Mouse (Mus musculus): ENCODE measurements around the gene App. TPM values are rescaled to one million over a fixed set of nuclear protein-coding genes. Genes with fewer than 3 reads are reported as not detected.

The App gene
- polyA plus RNA-seq, 1 experiment: 59.8 TPM

GRCm38 (mm10) chr16:85008866-85009645 is 164.5 kb downstream of the App start:
- H3K27ac ChIP-seq (ENCODE audit: control insufficient read depth, insufficient read depth, low read length): no peak overlapping the region
- H3K36me3 ChIP-seq (ENCODE audit: control insufficient read depth, insufficient read depth, low read length): no peaks in the 10 kb centered on the region
- WGBS: 95% methylated on average over 9 of the region's 9 CpGs
- no peaks in the 10 kb centered on the region for H3K27me3 ChIP-seq (ENCODE audit: control insufficient read depth, insufficient read depth, low read length)
- TF ChIP-seq CTCF (IDR thresholded peaks at IDR 0.05; ENCODE audit: borderline replicate concordance, control insufficient read depth, extremely low read depth, insufficient read depth, low read length, poor library complexity) (no peak), POLR2A (IDR thresholded peaks at IDR 0.05; ENCODE audit: control insufficient read depth, extremely low read depth, insufficient read depth, low read length, poor library complexity) (no peak)
- H3K4me3 ChIP-seq (ENCODE audit: control insufficient read depth, insufficient read depth, low read length): no peak overlapping the region
- H3K4me1 ChIP-seq (replicated peaks; ENCODE audit: control insufficient read depth, insufficient read depth, low read length): no peaks in the 10 kb centered on the region
- DNase-seq: no peak

GRCm38 (mm10) chr16:85001939-85002556 is 171.5 kb downstream of the App start:
- WGBS: 73% methylated on average over 5 of the region's 5 CpGs
- no peaks in the 10 kb centered on the region for H3K36me3 ChIP-seq (ENCODE audit: control insufficient read depth, insufficient read depth, low read length)

GRCm38 (mm10) chr16:85000304-85000703 is 173.3 kb downstream of the App start:
- H3K27ac ChIP-seq (ENCODE audit: control insufficient read depth, insufficient read depth, low read length): no peak overlapping the region
- H3K36me3 ChIP-seq (ENCODE audit: control insufficient read depth, insufficient read depth, low read length): no peaks in the 10 kb centered on the region
- TF ChIP-seq POLR2A (IDR thresholded peaks at IDR 0.05; ENCODE audit: control insufficient read depth, extremely low read depth, insufficient read depth, low read length, poor library complexity) (no peak), CTCF (IDR thresholded peaks at IDR 0.05; ENCODE audit: borderline replicate concordance, control insufficient read depth, extremely low read depth, insufficient read depth, low read length, poor library complexity) (no peak)
- no peaks in the 10 kb centered on the region for H3K4me1 ChIP-seq (replicated peaks; ENCODE audit: control insufficient read depth, insufficient read depth, low read length)
- WGBS: 55% methylated on average over 7 of the region's 7 CpGs
- no peak for DNase-seq
- H3K4me3 ChIP-seq (ENCODE audit: control insufficient read depth, insufficient read depth, low read length): no peak overlapping the region
- H3K27me3 ChIP-seq (ENCODE audit: control insufficient read depth, insufficient read depth, low read length): no peaks in the 10 kb centered on the region

More at GRCm38 (mm10) chr16:85001939-85002556, 171.5 kb downstream of the App start:
- Histone ChIP-seq H3K4me1 (replicated peaks; ENCODE audit: control insufficient read depth, insufficient read depth, low read length) (no peaks in the 10 kb centered on the region), H3K27ac (ENCODE audit: control insufficient read depth, insufficient read depth, low read length) (no peak overlapping the region), H3K4me3 (ENCODE audit: control insufficient read depth, insufficient read depth, low read length) (no peak overlapping the region), H3K27me3 (ENCODE audit: control insufficient read depth, insufficient read depth, low read length) (no peaks in the 10 kb centered on the region)
- no peak for DNase-seq
- no peak for TF ChIP-seq POLR2A (IDR thresholded peaks at IDR 0.05; ENCODE audit: control insufficient read depth, extremely low read depth, insufficient read depth, low read length, poor library complexity)

GRCm38 (mm10) chr16:84997551-84997950 is 176.0 kb downstream of the App start:
- no peak for TF ChIP-seq POLR2A (IDR thresholded peaks at IDR 0.05; ENCODE audit: control insufficient read depth, extremely low read depth, insufficient read depth, low read length, poor library complexity)
- TF ChIP-seq CTCF (IDR thresholded peaks at IDR 0.05; ENCODE audit: borderline replicate concordance, control insufficient read depth, extremely low read depth, insufficient read depth, low read length, poor library complexity): no peak
- no peak for DNase-seq
- Histone ChIP-seq H3K27me3 (ENCODE audit: control insufficient read depth, insufficient read depth, low read length) (no peaks in the 10 kb centered on the region), H3K36me3 (ENCODE audit: control insufficient read depth, insufficient read depth, low read length) (no peaks in the 10 kb centered on the region), H3K4me1 (replicated peaks; ENCODE audit: control insufficient read depth, insufficient read depth, low read length) (no peaks in the 10 kb centered on the region; the same call in 1 of the 2 replicates), H3K27ac (ENCODE audit: control insufficient read depth, insufficient read depth, low read length) (no peak overlapping the region), H3K4me3 (ENCODE audit: control insufficient read depth, insufficient read depth, low read length) (no peak overlapping the region)
- WGBS: 92% methylated on average over 3 of the region's 3 CpGs

- H3K27me3 ChIP-seq (ENCODE audit: control insufficient read depth, insufficient read depth, low read length): no peaks in the 10 kb centered on the region
- H3K36me3 ChIP-seq (ENCODE audit: control insufficient read depth, insufficient read depth, low read length): no peaks in the 10 kb centered on the region
- no peak overlapping the region for H3K27ac ChIP-seq (ENCODE audit: control insufficient read depth, insufficient read depth, low read length)
- no peak for DNase-seq
- 50% methylated on average over 6 of the region's 6 CpGs for WGBS
- TF ChIP-seq CTCF (IDR thresholded peaks at IDR 0.05; ENCODE audit: borderline replicate concordance, control insufficient read depth, extremely low read depth, insufficient read depth, low read length, poor library complexity) (no peak), POLR2A (IDR thresholded peaks at IDR 0.05; ENCODE audit: control insufficient read depth, extremely low read depth, insufficient read depth, low read length, poor library complexity) (no peak)
- peaks cover 2% of the 10 kb centered on the region for H3K4me1 ChIP-seq (replicated peaks; ENCODE audit: control insufficient read depth, insufficient read depth, low read length)
- H3K4me3 ChIP-seq (ENCODE audit: control insufficient read depth, insufficient read depth, low read length): no peak overlapping the region
These were observed 178.1 kb downstream of the App start for GRCm38 (mm10) chr16:84995441-84995867.

- H3K4me3 ChIP-seq (ENCODE audit: control insufficient read depth, insufficient read depth, low read length): no peak overlapping the region
- no peak for DNase-seq
- H3K27ac ChIP-seq (ENCODE audit: control insufficient read depth, insufficient read depth, low read length): no peak overlapping the region
- H3K27me3 ChIP-seq (ENCODE audit: control insufficient read depth, insufficient read depth, low read length): no peaks in the 10 kb centered on the region
- 63% methylated on average over 7 of the region's 7 CpGs for WGBS
- TF ChIP-seq POLR2A (IDR thresholded peaks at IDR 0.05; ENCODE audit: control insufficient read depth, extremely low read depth, insufficient read depth, low read length, poor library complexity): no peak
- no peak for TF ChIP-seq CTCF (IDR thresholded peaks at IDR 0.05; ENCODE audit: borderline replicate concordance, control insufficient read depth, extremely low read depth, insufficient read depth, low read length, poor library complexity)
- H3K36me3 ChIP-seq (ENCODE audit: control insufficient read depth, insufficient read depth, low read length): no peaks in the 10 kb centered on the region
- H3K4me1 ChIP-seq (replicated peaks; ENCODE audit: control insufficient read depth, insufficient read depth, low read length): peaks cover 5% of the 10 kb centered on the region
These were observed 180.7 kb downstream of the App start for GRCm38 (mm10) chr16:84992888-84993287.

Measured in thymus, adult 2 months (tissue).